Mouse (Mus musculus): ENCODE data around the gene Zfp646.
"Not testable (repeated sequence)": the region's sequence is repeated elsewhere in the genome, so short reads cannot be mapped to it uniquely, and the experiment has no call there.

The Zfp646 gene

GRCm38 (mm10) chr7:127880431-127880830 lies 4.4 kb downstream of the Zfp646 start:
- DNase-seq (ENCODE audit: low read depth, low spot score): no peak

- peak; percentile 65 for DNase-seq (ENCODE audit: low read depth, low spot score)
These were observed 9.9 kb downstream of the Zfp646 start for GRCm38 (mm10) chr7:127885951-127886350.

DNA sequence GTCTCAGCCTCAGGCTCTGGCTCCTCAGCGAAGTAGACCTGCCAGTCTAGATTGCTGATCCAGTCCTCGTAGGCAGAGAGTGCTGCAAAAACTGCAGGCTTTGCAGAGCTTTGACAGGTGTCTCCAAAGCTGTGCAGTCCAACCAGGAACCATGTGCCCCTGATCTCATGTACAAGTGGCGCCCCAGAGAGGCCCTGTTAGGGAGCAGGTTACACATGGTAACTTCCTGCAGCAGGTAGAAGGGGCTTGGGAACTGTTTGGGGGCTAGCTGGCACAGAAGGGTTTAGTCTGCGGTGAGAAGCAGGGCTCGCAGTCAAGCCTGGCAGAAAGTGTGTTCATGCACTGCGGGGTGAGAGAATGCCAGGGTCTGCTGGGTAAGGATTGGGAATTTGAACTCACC lies 10.5 kb downstream of the Zfp646 start:
- no peak for DNase-seq (ENCODE audit: low read depth, low spot score)

GRCm38 (mm10) chr7:127887191-127887590 lies 11.2 kb downstream of the Zfp646 start:
- no peak for DNase-seq (ENCODE audit: low read depth, low spot score)

DNA sequence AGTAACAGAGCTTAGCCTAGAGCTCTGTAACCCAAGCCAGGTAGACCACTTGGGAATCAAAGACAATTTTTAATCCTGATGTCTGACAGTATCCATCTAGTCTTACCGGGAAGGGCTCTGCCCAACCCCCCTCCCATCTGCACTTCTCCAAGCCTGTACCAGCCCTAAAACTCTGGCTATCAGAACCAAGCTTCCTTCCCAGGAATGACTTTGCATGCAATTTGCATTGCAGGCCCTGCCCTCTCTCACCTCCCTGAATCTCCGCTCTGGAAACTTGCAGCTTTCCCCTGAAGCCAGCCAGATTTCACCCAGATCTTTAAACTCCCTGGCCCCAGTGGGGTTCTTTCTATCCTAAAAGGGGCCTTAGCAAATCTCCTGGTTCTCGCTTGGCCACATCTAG lies 11.8 kb downstream of the Zfp646 start:
- DNase-seq (ENCODE audit: low read depth, low spot score): no peak

DNA sequence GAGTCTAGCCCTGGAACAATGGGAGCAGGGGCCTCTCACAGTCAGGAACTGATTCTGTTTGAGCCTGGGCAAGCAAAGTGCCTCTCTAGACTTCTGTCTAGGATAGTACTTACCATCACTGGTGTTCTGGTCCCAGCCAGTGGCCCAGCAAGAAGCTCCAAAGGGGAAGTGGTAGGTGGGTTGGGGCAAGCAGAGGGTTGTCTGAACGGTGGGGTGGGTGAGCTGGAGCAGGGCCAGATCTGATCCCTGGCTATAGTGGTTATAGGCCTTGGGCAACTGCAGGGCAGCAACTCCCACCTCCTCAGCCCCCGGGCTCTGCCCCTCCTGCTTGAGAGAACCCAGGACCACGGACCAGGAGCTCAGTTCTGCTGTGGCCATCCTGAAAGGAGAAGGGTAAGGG lies 12.8 kb downstream of the Zfp646 start:
- no peak for DNase-seq (ENCODE audit: low read depth, low spot score)

DNA sequence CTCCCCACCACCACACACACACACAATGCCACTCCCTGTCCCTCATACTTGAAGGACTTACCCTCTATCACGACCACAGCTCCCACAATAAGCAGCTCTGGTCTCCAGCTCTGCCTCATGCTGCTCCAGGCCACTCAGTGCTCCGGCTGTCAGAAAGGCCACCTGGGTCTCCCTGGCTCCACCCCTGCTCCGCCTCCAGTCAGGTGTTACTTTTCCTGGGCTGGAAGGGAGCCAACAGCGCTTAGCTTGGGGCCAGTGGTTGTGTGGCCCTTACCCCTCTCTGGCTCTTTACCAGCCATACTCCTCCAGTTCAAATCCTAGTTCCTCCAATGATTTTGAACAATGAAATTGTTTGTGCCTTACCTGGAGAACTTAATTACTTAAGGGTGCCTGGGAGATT lies 14.8 kb downstream of the Zfp646 start, which contains the start of gene Prss53:
Gene Prss53, minus strand, starts transcription at position 173 of the 400 bp plus-strand sequence.
- DNase-seq (ENCODE audit: low read depth, low spot score): no peak

- no peak for DNase-seq (ENCODE audit: low read depth, low spot score)
These were observed 18.5 kb downstream of the Zfp646 start for GRCm38 (mm10) chr7:127894480-127894879.

DNA sequence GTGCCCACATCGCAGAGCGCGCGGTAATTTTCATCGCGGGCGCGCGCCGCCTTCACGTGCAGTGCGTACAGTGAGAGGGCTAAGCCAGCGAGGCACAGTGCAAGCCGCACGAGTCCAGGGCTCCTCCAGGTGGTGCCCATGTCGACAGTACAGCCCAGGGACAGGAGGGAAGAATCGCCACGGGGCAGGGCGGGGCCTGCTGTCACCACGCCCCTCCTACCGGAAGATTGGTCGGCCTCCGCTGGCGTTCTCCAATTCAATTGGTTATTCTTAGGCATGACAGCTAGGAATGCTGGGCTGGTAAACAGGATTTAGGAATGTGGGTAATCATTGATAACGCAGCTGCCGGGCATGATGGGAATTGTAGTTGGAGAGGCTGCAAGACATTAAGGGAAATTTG lies 19.4 kb downstream of the Zfp646 start, which contains the start of the genes Gm21974 and Vkorc1:
Gene Gm21974, minus strand, starts transcription at position 13 of the 400 bp plus-strand sequence.
Gene Vkorc1, minus strand, starts transcription at position 176 of the 400 bp plus-strand sequence.
- DNase-seq (ENCODE audit: low read depth, low spot score): peak; percentile 95

GRCm38 (mm10) chr7:127895891-127896290 lies 19.9 kb downstream of the Zfp646 start:
- not testable (repeated sequence) for DNase-seq (ENCODE audit: low read depth, low spot score)

DNA sequence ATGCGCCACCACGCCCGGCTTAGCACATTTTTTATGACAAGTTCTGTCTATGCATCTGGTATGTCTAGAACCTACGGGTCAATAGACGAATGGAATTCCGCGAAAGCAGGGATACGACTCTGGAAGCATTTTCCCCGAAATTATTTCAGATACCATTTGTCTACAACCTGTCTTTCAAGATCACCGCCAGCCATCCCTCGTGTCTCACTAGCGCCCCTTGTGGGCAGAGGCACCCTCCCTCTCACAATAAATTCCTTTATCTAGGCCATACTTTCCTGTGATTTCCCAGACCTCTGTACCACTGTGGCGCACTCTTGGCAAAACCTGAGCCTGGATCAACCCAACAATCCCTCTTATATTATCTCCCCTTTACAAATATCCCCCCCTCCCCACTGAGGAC lies 20.4 kb downstream of the Zfp646 start:
- DNase-seq (ENCODE audit: low read depth, low spot score): peak; percentile 58

- no peak for DNase-seq (ENCODE audit: low read depth, low spot score)
These were observed 21.5 kb downstream of the Zfp646 start for GRCm38 (mm10) chr7:127897542-127897941.

- DNase-seq (ENCODE audit: low read depth, low spot score): no peak
These were observed 22.3 kb downstream of the Zfp646 start for GRCm38 (mm10) chr7:127898179-127898956.

GRCm38 (mm10) chr7:127899997-127900396 lies 24.0 kb downstream of the Zfp646 start:
- DNase-seq (ENCODE audit: low read depth, low spot score): no peak

DNA sequence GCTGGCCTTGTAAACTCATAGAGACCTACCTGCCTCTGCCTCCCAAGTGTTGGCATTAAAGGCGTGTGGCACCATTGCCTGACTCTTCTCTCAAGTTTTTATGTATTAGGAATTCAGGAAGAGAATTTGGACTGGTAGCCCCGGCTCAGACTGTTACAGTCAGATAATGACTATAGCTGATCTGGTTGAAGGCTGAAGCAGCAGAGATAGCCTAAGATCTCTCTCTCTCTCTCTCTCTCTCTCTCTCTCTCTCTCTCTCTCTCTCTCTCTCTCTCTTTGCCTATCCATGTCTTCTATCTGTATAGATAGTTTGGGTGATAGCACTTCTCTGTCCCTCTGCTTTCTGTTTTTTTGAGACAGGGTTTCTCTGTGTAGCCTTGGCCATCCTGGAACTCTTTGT lies 25.8 kb downstream of the Zfp646 start:
- no peak for DNase-seq (ENCODE audit: low read depth, low spot score)

DNA sequence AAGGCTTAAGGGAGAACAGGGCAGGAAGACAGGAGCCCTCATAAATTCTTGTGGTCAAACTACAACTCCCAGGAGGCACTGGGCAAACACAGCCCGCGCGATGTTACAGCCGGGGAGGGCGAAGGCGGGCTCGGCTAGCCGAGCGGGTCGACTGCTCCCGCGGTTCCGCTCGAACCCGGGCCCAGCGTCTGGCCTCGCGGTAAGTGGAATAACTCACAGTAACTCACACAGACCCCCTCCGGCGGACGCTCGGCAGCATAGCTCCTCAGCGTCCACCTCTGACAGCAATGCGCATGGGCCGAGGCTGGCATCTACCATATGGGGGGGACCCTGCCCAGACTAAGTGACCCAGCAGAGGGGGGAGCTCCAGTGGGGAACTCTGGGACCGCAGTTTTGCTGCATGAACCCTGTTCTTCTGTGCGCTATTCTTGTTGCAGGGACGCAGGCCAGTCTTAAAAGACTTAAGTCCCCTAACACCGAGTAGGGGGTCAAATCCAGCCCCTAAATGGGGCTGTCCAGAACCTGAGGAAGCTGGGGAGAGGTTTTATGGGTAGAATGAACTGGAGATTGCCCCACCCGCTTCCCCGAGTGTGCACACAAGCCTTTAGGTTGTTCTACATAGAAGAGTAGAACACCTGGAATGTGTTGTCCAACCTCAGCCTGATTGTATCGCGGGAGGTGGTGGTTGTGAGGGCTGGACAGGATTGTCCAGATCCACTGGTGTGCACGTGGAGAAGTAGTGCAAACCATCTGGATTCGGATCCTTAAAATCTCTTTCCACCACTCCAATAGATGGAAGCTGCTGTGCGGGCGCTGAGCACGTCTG lies 28.2 kb downstream of the Zfp646 start, which contains the start of gene Bckdk:
Gene Bckdk, plus strand, starts transcription at position 112 of the 826 bp plus-strand sequence.
- DNase-seq (ENCODE audit: low read depth, low spot score): peak; percentile 88

DNA sequence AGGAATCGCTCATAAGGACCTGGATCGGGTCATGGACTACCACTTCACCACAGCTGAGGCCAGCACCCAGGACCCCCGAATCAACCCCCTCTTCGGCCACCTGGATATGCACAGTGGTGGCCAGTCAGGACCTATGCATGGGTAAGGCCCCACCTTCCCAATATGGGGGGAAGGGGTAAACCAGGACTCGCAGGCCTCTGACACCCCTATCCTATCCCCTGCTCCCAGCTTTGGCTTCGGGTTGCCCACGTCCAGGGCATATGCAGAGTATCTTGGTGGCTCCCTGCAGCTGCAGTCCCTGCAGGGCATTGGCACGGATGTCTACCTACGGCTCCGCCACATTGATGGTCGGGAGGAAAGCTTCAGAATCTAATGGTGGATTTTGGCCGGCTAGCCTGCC lies 31.9 kb downstream of the Zfp646 start:
- no peak for DNase-seq (ENCODE audit: low read depth, low spot score)

- DNase-seq (ENCODE audit: low read depth, low spot score): no peak
These were observed 32.6 kb downstream of the Zfp646 start for GRCm38 (mm10) chr7:127908656-127909055.

- DNase-seq (ENCODE audit: low read depth, low spot score): peak; percentile 94
These were observed 36.3 kb downstream of the Zfp646 start, which contains the start of gene Kat8 for GRCm38 (mm10) chr7:127912190-127912871. TSS of gene Kat8 (plus strand) at chr7:127912516.

GRCm38 (mm10) chr7:127912938-127913337 lies 36.9 kb downstream of the Zfp646 start:
- DNase-seq (ENCODE audit: low read depth, low spot score): no peak

- DNase-seq (ENCODE audit: low read depth, low spot score): no peak
These were observed 39.3 kb downstream of the Zfp646 start for GRCm38 (mm10) chr7:127915293-127915692.

DNA sequence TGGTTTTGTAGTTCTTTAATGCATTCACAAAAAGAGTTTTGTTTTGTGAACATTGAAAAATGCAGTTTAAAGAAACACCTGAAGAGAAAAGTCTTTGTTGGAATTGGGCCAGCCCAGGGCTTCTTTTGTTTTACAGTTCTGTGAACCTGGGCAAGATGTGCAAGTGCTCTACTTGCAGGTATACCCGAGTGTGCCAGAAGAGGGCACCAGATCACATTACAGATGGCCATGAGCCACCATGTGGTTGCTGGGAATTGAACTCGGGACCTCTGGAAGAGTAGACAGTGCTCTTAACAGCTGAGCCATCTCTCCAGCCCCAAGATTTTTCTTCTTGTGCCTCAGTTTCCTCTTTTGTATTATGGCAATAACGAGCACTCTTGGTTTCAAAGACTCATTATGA lies 42.2 kb downstream of the Zfp646 start:
- DNase-seq (ENCODE audit: low read depth, low spot score): peak; percentile 62
